Mouse (Mus musculus) midbrain, embryonic 10.5 days (tissue): Measurements from ENCODE around the gene Rtn2. TPM values are rescaled to one million over a fixed set of nuclear protein-coding genes. Genes with fewer than 3 reads are reported as not detected.

ENCODE experiments used
- DNase-seq: peaks from one replicate; pipeline ENCODE4 v3.0.0-alpha.2; 2017; ENCODE audit warnings: low spot score
- H3K27ac ChIP-seq: fragments of 300-500 bp; sonication (generic); replicated peaks from 2 replicates; pipeline ENCODE4 v1.5.1; 2016; ENCODE audit warnings: mild to moderate bottlenecking
- H3K27me3 ChIP-seq: fragments of 300-500 bp; sonication (generic); 2 replicates; pipeline ENCODE4 v1.6.1; 2016; ENCODE audit warnings: low read depth, mild to moderate bottlenecking; ENCODE audit not compliant: poor library complexity, severe bottlenecking
- H3K36me3 ChIP-seq: fragments of 300-500 bp; sonication (generic); 2 replicates; pipeline ENCODE4 v1.6.1; 2016; ENCODE audit warnings: mild to moderate bottlenecking, moderate library complexity
- H3K4me1 ChIP-seq: fragments of 300-500 bp; sonication (generic); 2 replicates; pipeline ENCODE4 v1.6.1; 2016
- H3K4me3 ChIP-seq: fragments of 300-500 bp; sonication (generic); 2 replicates; pipeline ENCODE4 v1.5.1; 2016; ENCODE audit warnings: mild to moderate bottlenecking, moderate library complexity
- H3K9me3 ChIP-seq: fragments of 300-500 bp; sonication (generic); replicated peaks from 2 replicates; pipeline ENCODE4 v1.6.1; 2016; ENCODE audit warnings: mild to moderate bottlenecking
- WGBS: fragments of 180-500 bp; shearing (Covaris S2); methylation state at CpG from one replicate; pipeline ENCODE4 v1.1.7; 2016; 5-methylcytosine and 5-hydroxymethylcytosine counted together
- polyA plus RNA-seq: library from polyadenylated mRNA; unstranded; fragments of >200 nt; fragmentation: Nextera tagmentation; extraction: Ambion mirVana; gene quantifications from 2 replicates; pipeline ENCODE4 v1.2.1, GENCODE M21; 2016

The Rtn2 gene
- polyA plus RNA-seq, 1 experiment from 2014 or later: 41.9 TPM

GRCm38 (mm10) chr7:19252078-19252477 is 30.3 kb upstream of the Rtn2 start:
- 84% methylated on average over 4 of the region's 4 CpGs for WGBS
- H3K36me3 ChIP-seq: peaks cover 32% of the 10 kb centered on the region

GRCm38 (mm10) chr7:19253437-19253836 is 29.0 kb upstream of the Rtn2 start:
- no peaks in the 10 kb centered on the region for H3K27me3 ChIP-seq
- no peaks in the 10 kb centered on the region for H3K9me3 ChIP-seq
- H3K4me3 ChIP-seq: no peak overlapping the region
- peaks cover 37% of the 10 kb centered on the region for H3K36me3 ChIP-seq
- H3K4me1 ChIP-seq: peaks cover 7% of the 10 kb centered on the region
- DNase-seq: no peak
- WGBS: 78% methylated on average over 5 of the region's 5 CpGs
- no peak overlapping the region for H3K27ac ChIP-seq

More at GRCm38 (mm10) chr7:19252078-19252477, 30.3 kb upstream of the Rtn2 start:
- no peak overlapping the region for H3K4me3 ChIP-seq
- H3K27me3 ChIP-seq: no peaks in the 10 kb centered on the region
- H3K4me1 ChIP-seq: no peaks in the 10 kb centered on the region
- H3K9me3 ChIP-seq: no peaks in the 10 kb centered on the region
- no peak overlapping the region for H3K27ac ChIP-seq
- DNase-seq: no peak

GRCm38 (mm10) chr7:19255395-19255794 is 27.0 kb upstream of the Rtn2 start:
- Histone ChIP-seq H3K4me3 (peak overlapping the region; percentile 11; the same call in 1 of the 2 replicates), H3K36me3 (peaks cover 57% of the 10 kb centered on the region), H3K27me3 (no peaks in the 10 kb centered on the region), H3K4me1 (peaks cover 7% of the 10 kb centered on the region), H3K9me3 (no peaks in the 10 kb centered on the region), H3K27ac (no peak overlapping the region)
- WGBS: 85% methylated on average over 17 of the region's 17 CpGs
- no peak for DNase-seq

GRCm38 (mm10) chr7:19256567-19256966 is 25.9 kb upstream of the Rtn2 start:
- Histone ChIP-seq H3K27me3 (no peaks in the 10 kb centered on the region), H3K4me1 (peaks cover 7% of the 10 kb centered on the region), H3K36me3 (peaks cover 69% of the 10 kb centered on the region), H3K27ac (no peak overlapping the region), H3K4me3 (no peak overlapping the region), H3K9me3 (no peaks in the 10 kb centered on the region)
- WGBS: 89% methylated on average over 7 of the region's 7 CpGs
- DNase-seq: no peak

GRCm38 (mm10) chr7:19257390-19258022 is 24.9 kb upstream of the Rtn2 start:
- Histone ChIP-seq H3K27me3 (no peaks in the 10 kb centered on the region), H3K4me1 (peaks cover 7% of the 10 kb centered on the region), H3K9me3 (no peaks in the 10 kb centered on the region), H3K4me3 (no peak overlapping the region), H3K27ac (no peak overlapping the region), H3K36me3 (peaks cover 78% of the 10 kb centered on the region)
- WGBS: 39% methylated on average over 11 of the region's 11 CpGs
- DNase-seq: peak; percentile 62

- Histone ChIP-seq H3K4me3 (no peak overlapping the region), H3K27ac (no peak overlapping the region), H3K27me3 (no peaks in the 10 kb centered on the region), H3K9me3 (no peaks in the 10 kb centered on the region), H3K4me1 (peaks cover 7% of the 10 kb centered on the region), H3K36me3 (peaks cover 86% of the 10 kb centered on the region)
- WGBS: 91% methylated on average over 3 of the region's 3 CpGs
- DNase-seq: no peak
Observed at GRCm38 (mm10) chr7:19258336-19258735, 24.1 kb upstream of the Rtn2 start.

- WGBS: 89% methylated on average over 7 of the region's 7 CpGs
- no peaks in the 10 kb centered on the region for H3K9me3 ChIP-seq
- no peak for DNase-seq
- H3K27me3 ChIP-seq: no peaks in the 10 kb centered on the region
- H3K4me3 ChIP-seq: no peak overlapping the region
- no peak overlapping the region for H3K27ac ChIP-seq
- peaks cover 69% of the 10 kb centered on the region for H3K36me3 ChIP-seq
- H3K4me1 ChIP-seq: peaks cover 22% of the 10 kb centered on the region
Observed at GRCm38 (mm10) chr7:19265147-19265546, 17.3 kb upstream of the Rtn2 start.

GRCm38 (mm10) chr7:19265928-19266822 is 16.2 kb upstream of the Rtn2 start:
- no peaks in the 10 kb centered on the region for H3K9me3 ChIP-seq
- peaks cover 32% of the 10 kb centered on the region for H3K4me1 ChIP-seq
- H3K36me3 ChIP-seq: peaks cover 59% of the 10 kb centered on the region
- H3K27me3 ChIP-seq: no peaks in the 10 kb centered on the region
- DNase-seq: no peak
- H3K27ac ChIP-seq: no peak overlapping the region
- 89% methylated on average over 10 of the region's 10 CpGs for WGBS
- H3K4me3 ChIP-seq: 0 out of 2 replicates have a peak overlapping the region, but pooled peaks have one; percentile 0

- Histone ChIP-seq H3K27me3 (no peaks in the 10 kb centered on the region), H3K4me1 (peaks cover 35% of the 10 kb centered on the region), H3K4me3 (no peak overlapping the region), H3K9me3 (no peaks in the 10 kb centered on the region), H3K36me3 (peaks cover 50% of the 10 kb centered on the region), H3K27ac (no peak overlapping the region)
- WGBS: 82% methylated on average over 10 of the region's 10 CpGs
- DNase-seq: no peak
Observed at GRCm38 (mm10) chr7:19267051-19267450, 15.4 kb upstream of the Rtn2 start.

GRCm38 (mm10) chr7:19268993-19269681 is 13.3 kb upstream of the Rtn2 start:
- Histone ChIP-seq H3K4me1 (peaks cover 42% of the 10 kb centered on the region), H3K4me3 (peak overlapping the region; percentile 99), H3K27me3 (no peaks in the 10 kb centered on the region), H3K36me3 (peaks cover 29% of the 10 kb centered on the region), H3K9me3 (no peaks in the 10 kb centered on the region), H3K27ac (peak overlapping the region; percentile 93)
- no peak for DNase-seq
- WGBS: 53% methylated on average over 10 of the region's 10 CpGs

GRCm38 (mm10) chr7:19269721-19270441 is 12.5 kb upstream of the Rtn2 start:
- Histone ChIP-seq H3K27ac (peak overlapping the region; percentile 93), H3K27me3 (no peaks in the 10 kb centered on the region), H3K9me3 (no peaks in the 10 kb centered on the region), H3K4me3 (peak overlapping the region; percentile 99), H3K4me1 (peaks cover 42% of the 10 kb centered on the region), H3K36me3 (peaks cover 22% of the 10 kb centered on the region)
- 2% methylated on average over 19 of the region's 19 CpGs for WGBS
- DNase-seq: peak; percentile 66
